Mouse (Mus musculus): ENCODE results near the gene Etv1. TPM values are rescaled to one million over a fixed set of nuclear protein-coding genes. Genes with fewer than 3 reads are reported as not detected.

Etv1 gene
- polyA plus RNA-seq, 1 experiment from 2014 or later, result 29.0 TPM

DNA sequence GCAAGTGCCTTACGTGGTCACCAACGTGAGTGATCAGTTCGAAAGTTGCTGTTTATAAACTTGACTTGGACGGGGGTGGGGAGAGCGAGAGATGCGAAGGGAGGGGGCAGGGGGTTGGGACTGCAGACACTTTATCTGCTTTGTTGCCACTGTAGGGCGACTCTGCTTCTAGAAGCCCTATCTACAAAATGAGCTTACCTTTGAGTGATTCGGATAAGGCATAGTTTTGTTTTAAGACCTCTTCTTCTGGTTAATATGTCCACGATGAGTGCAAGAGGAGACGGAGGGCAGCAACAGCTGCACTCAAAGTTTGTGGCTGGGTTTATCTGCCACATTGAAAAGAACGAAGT, 1.8 kb downstream of the Etv1 start:
- H3K4me2 ChIP-seq (ENCODE audit: low read depth, low read length), result peak overlapping the region; percentile 98
- peaks cover 8% of the 10 kb centered on the region for H3K4me1 ChIP-seq (ENCODE audit: control insufficient read depth, insufficient read depth, low read length)
- H3K4me3 ChIP-seq (ENCODE audit: low read length), result peak overlapping the region; percentile 87
- peak overlapping the region; percentile 91 for H3K27ac ChIP-seq (ENCODE audit: low read length)
- WGBS, result under 1% methylated on average over 11 of the region's 11 CpGs
- no peaks in the 10 kb centered on the region for H3K27me3 ChIP-seq (ENCODE audit: control insufficient read depth, insufficient read depth, low read length)
- no peak for ATAC-seq (replicated peaks; ENCODE audit: extremely low read depth, insufficient read depth, low FRiP score)
- no peaks in the 10 kb centered on the region for H3K36me3 ChIP-seq (ENCODE audit: control insufficient read depth, insufficient read depth)
- no peaks in the 10 kb centered on the region for H3K9me3 ChIP-seq (replicated peaks; ENCODE audit: control insufficient read depth, low read length)
- H3K9ac ChIP-seq (ENCODE audit: low read length), result peak overlapping the region; percentile 82

DNA sequence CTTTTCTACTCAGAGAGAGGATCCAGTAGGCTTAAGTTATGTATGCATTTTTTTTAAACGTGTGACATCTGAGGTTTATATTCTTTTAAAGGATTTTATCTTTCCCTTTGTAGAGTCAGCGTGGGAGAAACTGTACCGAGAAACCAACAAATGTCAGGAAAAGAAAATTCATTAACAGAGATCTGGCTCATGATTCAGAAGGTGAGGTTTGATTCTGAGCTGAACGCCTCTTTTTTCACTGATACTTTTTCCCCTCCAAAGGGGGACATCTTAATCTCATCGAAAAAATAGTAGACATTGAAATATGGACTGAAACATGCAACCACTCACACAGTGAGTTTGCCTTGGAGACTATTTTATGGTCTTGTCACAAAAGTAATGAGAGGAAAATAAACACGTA, 2.5 kb downstream of the Etv1 start:
- Histone ChIP-seq H3K4me2 (ENCODE audit: low read depth, low read length) (peak overlapping the region; percentile 98), H3K9me3 (replicated peaks; ENCODE audit: control insufficient read depth, low read length) (no peaks in the 10 kb centered on the region), H3K27me3 (ENCODE audit: control insufficient read depth, insufficient read depth, low read length) (no peaks in the 10 kb centered on the region), H3K27ac (ENCODE audit: low read length) (no peak overlapping the region), H3K36me3 (ENCODE audit: control insufficient read depth, insufficient read depth) (no peaks in the 10 kb centered on the region), H3K4me1 (ENCODE audit: control insufficient read depth, insufficient read depth, low read length) (peaks cover 8% of the 10 kb centered on the region), H3K9ac (ENCODE audit: low read length) (peak overlapping the region; percentile 82), H3K4me3 (ENCODE audit: low read length) (peak overlapping the region; percentile 87)
- ATAC-seq (replicated peaks; ENCODE audit: extremely low read depth, insufficient read depth, low FRiP score), result no peak
- 42% methylated on average over 6 of the region's 6 CpGs for WGBS

DNA sequence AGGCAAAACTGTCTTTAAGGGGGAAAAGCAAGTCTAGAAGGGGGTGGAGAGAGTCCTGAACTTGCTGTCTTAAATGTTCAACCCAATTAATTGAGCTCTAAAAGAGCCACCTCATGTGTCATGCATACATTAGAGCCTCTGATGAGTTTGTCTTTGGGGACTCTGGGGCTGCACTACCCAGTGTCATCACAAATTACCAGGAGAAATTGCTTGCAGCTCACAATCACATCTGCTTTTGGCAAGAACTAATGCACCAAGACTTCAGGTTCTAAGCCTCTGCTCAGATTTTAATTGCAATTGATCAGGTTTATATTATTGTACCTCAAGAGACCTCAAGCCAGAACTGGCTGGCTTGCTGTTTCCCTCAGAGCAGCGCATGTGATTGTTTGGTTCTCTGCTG, 4.1 kb downstream of the Etv1 start:
- Histone ChIP-seq H3K4me2 (ENCODE audit: low read depth, low read length) (peak overlapping the region; percentile 26), H3K27ac (ENCODE audit: low read length) (no peak overlapping the region), H3K9me3 (replicated peaks; ENCODE audit: control insufficient read depth, low read length) (no peaks in the 10 kb centered on the region), H3K4me1 (ENCODE audit: control insufficient read depth, insufficient read depth, low read length) (peaks cover 5% of the 10 kb centered on the region; the same call in 1 of the 2 replicates), H3K36me3 (ENCODE audit: control insufficient read depth, insufficient read depth) (no peaks in the 10 kb centered on the region), H3K4me3 (ENCODE audit: low read length) (peak overlapping the region; percentile 24), H3K9ac (ENCODE audit: low read length) (no peak overlapping the region), H3K27me3 (ENCODE audit: control insufficient read depth, insufficient read depth, low read length) (no peaks in the 10 kb centered on the region)
- no peak for ATAC-seq (replicated peaks; ENCODE audit: extremely low read depth, insufficient read depth, low FRiP score)
- WGBS, result 59% methylated on average over 1 of the region's 1 CpGs

DNA sequence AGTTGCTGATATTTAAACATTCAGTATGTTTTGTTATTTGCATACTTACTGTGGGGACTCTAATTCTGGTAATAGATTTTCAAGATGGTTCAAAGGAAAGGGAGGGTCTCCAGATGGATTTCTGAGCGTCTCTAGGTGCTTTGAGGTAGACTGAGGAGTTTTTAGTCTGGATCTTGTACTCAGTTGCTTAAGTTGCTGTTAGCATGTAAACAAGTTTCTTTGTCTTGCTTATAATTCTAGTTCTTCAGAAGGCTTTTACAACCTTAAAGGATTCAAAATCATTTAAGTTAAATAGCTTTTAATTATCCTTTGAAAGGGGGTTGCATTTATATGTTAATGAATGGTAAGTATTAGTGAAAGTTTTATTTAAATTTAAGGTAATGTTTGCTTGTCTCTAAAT, 5.0 kb downstream of the Etv1 start:
- Histone ChIP-seq H3K4me2 (ENCODE audit: low read depth, low read length) (peak overlapping the region; percentile 41), H3K4me3 (ENCODE audit: low read length) (no peak overlapping the region), H3K27me3 (ENCODE audit: control insufficient read depth, insufficient read depth, low read length) (no peaks in the 10 kb centered on the region), H3K9ac (ENCODE audit: low read length) (no peak overlapping the region), H3K9me3 (replicated peaks; ENCODE audit: control insufficient read depth, low read length) (no peaks in the 10 kb centered on the region), H3K4me1 (ENCODE audit: control insufficient read depth, insufficient read depth, low read length) (peaks cover 7% of the 10 kb centered on the region; the same call in 1 of the 2 replicates), H3K27ac (ENCODE audit: low read length) (no peak overlapping the region), H3K36me3 (ENCODE audit: control insufficient read depth, insufficient read depth) (no peaks in the 10 kb centered on the region)
- ATAC-seq (replicated peaks; ENCODE audit: extremely low read depth, insufficient read depth, low FRiP score), result no peak
- 44% methylated on average over 1 of the region's 1 CpGs for WGBS

DNA sequence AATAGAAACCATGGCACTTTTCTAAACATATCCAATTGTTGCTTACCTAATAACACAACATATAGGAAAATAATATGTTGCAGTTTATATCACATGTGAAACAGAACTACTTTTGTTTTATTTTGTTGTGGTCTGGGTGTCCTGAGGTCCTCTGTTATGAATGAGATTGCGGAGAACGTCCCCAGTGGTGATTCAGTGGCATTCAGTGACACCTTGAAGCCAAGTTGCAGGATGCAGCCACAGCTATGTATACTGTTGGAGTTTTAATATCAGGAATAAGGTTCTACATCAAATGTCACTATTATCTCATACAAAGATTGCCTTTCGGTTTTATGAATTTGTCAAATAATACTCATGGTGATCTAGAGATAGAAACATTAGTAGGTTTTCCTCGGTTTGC, 7.4 kb downstream of the Etv1 start:
- Histone ChIP-seq H3K4me1 (ENCODE audit: control insufficient read depth, insufficient read depth, low read length) (peaks cover 7% of the 10 kb centered on the region; the same call in 1 of the 2 replicates), H3K4me3 (ENCODE audit: low read length) (no peak overlapping the region), H3K27ac (ENCODE audit: low read length) (no peak overlapping the region), H3K9me3 (replicated peaks; ENCODE audit: control insufficient read depth, low read length) (no peaks in the 10 kb centered on the region), H3K9ac (ENCODE audit: low read length) (no peak overlapping the region), H3K4me2 (ENCODE audit: low read depth, low read length) (no peak overlapping the region), H3K27me3 (ENCODE audit: control insufficient read depth, insufficient read depth, low read length) (no peaks in the 10 kb centered on the region), H3K36me3 (ENCODE audit: control insufficient read depth, insufficient read depth) (no peaks in the 10 kb centered on the region)
- no peak for ATAC-seq (replicated peaks; ENCODE audit: extremely low read depth, insufficient read depth, low FRiP score)
- WGBS, result 85% methylated on average over 4 of the region's 4 CpGs

DNA sequence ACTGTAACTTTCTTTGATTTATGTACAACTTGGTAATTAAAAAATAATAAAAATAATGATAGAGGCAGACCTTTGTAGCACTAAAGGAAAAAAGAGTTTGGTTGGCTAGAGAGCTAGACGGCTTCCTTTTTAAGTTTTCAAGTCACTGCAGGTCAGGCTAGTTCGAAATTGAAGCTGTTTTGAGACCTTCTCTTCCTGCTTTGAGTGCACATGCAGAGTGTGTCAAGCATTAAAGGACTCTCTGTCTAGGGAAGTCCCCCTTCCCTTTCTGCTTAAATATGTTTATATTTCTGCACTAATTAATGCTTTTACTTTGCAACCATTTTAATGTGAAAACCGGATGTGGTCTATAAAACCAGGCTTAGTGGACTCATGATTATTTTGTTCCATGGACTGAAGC, 8.5 kb downstream of the Etv1 start:
- no peak for ATAC-seq (replicated peaks; ENCODE audit: extremely low read depth, insufficient read depth, low FRiP score)
- 59% methylated on average over 3 of the region's 3 CpGs for WGBS
- Histone ChIP-seq H3K9ac (ENCODE audit: low read length) (no peak overlapping the region), H3K9me3 (replicated peaks; ENCODE audit: control insufficient read depth, low read length) (no peaks in the 10 kb centered on the region), H3K36me3 (ENCODE audit: control insufficient read depth, insufficient read depth) (no peaks in the 10 kb centered on the region), H3K4me3 (ENCODE audit: low read length) (no peak overlapping the region), H3K4me1 (ENCODE audit: control insufficient read depth, insufficient read depth, low read length) (peaks cover 7% of the 10 kb centered on the region; the same call in 1 of the 2 replicates), H3K27me3 (ENCODE audit: control insufficient read depth, insufficient read depth, low read length) (no peaks in the 10 kb centered on the region), H3K27ac (ENCODE audit: low read length) (no peak overlapping the region), H3K4me2 (ENCODE audit: low read depth, low read length) (no peak overlapping the region)

DNA sequence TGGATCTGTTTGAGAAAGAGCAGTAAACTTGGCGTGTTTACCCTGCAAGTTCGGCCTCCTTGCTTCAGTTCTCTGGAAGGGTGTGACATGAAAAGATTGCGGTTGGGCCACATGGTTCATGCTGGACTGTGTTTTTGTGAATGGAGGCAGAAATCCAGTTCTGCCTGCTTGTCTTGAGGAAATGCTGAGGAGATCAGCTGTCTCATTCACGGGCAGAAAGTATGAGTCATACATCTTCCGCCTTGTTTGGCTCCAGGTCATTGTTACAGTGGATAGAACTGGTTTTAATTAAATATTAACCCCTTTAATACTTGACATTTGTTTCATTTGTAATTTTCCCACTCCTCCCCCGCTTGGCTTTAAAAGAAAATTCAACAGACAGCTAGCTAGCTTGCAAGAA, 9.4 kb downstream of the Etv1 start:
- no peaks in the 10 kb centered on the region for H3K9me3 ChIP-seq (replicated peaks; ENCODE audit: control insufficient read depth, low read length)
- H3K9ac ChIP-seq (ENCODE audit: low read length), result no peak overlapping the region
- H3K27me3 ChIP-seq (ENCODE audit: control insufficient read depth, insufficient read depth, low read length), result no peaks in the 10 kb centered on the region
- H3K27ac ChIP-seq (ENCODE audit: low read length), result peak overlapping the region; percentile 55
- no peak overlapping the region for H3K4me3 ChIP-seq (ENCODE audit: low read length)
- peak overlapping the region; percentile 38; the same call in 1 of the 2 replicates for H3K4me2 ChIP-seq (ENCODE audit: low read depth, low read length)
- peak; percentile 81; the same call in 1 of the 2 replicates for ATAC-seq (replicated peaks; ENCODE audit: extremely low read depth, insufficient read depth, low FRiP score)
- peaks cover 7% of the 10 kb centered on the region for H3K4me1 ChIP-seq (ENCODE audit: control insufficient read depth, insufficient read depth, low read length)
- no peaks in the 10 kb centered on the region for H3K36me3 ChIP-seq (ENCODE audit: control insufficient read depth, insufficient read depth)
- WGBS, result 43% methylated on average over 6 of the region's 6 CpGs

DNA sequence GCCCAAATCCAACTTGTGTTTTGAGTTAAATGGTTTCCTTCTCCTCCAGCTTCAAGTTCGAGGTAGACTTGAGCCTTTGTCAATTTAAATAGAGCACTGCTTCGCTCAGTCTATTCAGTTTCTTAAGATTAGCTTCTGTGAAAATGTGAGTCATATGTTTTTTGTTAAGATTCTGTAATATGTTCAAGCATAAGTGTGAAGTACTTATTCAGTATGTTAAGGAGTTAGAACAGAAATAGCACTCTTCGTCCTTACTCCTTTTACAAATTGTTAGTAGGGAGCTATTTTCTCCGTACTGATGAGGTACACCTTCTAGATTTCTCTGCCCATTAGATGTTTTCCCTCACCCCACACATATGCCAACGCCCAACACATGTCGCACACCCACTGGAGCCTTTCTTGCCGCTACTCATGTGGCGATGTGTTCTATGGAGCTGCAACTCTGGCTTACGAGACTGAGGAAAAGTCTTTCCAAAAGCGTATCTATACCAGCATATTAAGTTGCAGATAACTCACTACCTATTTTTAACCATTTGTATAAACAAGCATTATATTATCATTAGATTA, 10.7 kb downstream of the Etv1 start:
- H3K4me2 ChIP-seq (ENCODE audit: low read depth, low read length), result no peak overlapping the region
- H3K9ac ChIP-seq (ENCODE audit: low read length), result no peak overlapping the region
- H3K4me3 ChIP-seq (ENCODE audit: low read length), result no peak overlapping the region
- peaks cover 4% of the 10 kb centered on the region; the same call in 1 of the 2 replicates for H3K4me1 ChIP-seq (ENCODE audit: control insufficient read depth, insufficient read depth, low read length)
- no peaks in the 10 kb centered on the region for H3K36me3 ChIP-seq (ENCODE audit: control insufficient read depth, insufficient read depth)
- no peaks in the 10 kb centered on the region for H3K9me3 ChIP-seq (replicated peaks; ENCODE audit: control insufficient read depth, low read length)
- H3K27ac ChIP-seq (ENCODE audit: low read length), result no peak overlapping the region
- 87% methylated on average over 10 of the region's 10 CpGs for WGBS
- no peaks in the 10 kb centered on the region for H3K27me3 ChIP-seq (ENCODE audit: control insufficient read depth, insufficient read depth, low read length)
- no peak for ATAC-seq (replicated peaks; ENCODE audit: extremely low read depth, insufficient read depth, low FRiP score)

DNA sequence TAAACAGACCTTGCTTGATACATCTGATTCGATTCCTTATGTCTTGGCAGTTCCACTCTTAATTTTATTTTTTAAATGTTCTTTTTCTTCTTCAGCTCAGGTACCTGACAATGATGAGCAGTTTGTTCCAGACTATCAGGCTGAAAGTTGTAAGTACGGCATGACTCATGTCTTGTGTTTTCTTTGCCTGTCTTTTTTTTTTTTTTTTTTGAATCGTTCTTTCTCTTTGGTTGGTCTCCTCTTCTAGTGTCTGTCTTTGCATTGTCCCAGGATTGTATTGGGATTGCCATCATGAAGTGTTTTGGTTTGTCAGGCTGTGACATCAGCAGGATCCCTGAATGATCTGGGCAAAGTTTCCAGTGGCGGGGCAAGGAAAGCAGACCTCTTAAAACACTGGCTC, 13.9 kb downstream of the Etv1 start:
- H3K9ac ChIP-seq (ENCODE audit: low read length), result no peak overlapping the region
- no peak overlapping the region; the same call in 1 of the 2 replicates for H3K27ac ChIP-seq (ENCODE audit: low read length)
- no peak overlapping the region for H3K4me3 ChIP-seq (ENCODE audit: low read length)
- no peaks in the 10 kb centered on the region for H3K36me3 ChIP-seq (ENCODE audit: control insufficient read depth, insufficient read depth)
- no peaks in the 10 kb centered on the region for H3K9me3 ChIP-seq (replicated peaks; ENCODE audit: control insufficient read depth, low read length)
- no peak overlapping the region for H3K4me2 ChIP-seq (ENCODE audit: low read depth, low read length)
- 72% methylated on average over 4 of the region's 4 CpGs for WGBS
- H3K4me1 ChIP-seq (ENCODE audit: control insufficient read depth, insufficient read depth, low read length), result peaks cover 4% of the 10 kb centered on the region; the same call in 1 of the 2 replicates
- H3K27me3 ChIP-seq (ENCODE audit: control insufficient read depth, insufficient read depth, low read length), result no peaks in the 10 kb centered on the region
- no peak for ATAC-seq (replicated peaks; ENCODE audit: extremely low read depth, insufficient read depth, low FRiP score)
